ENCODE assay signal across 9 mouse cellular contexts in the genomic region with DNA sequence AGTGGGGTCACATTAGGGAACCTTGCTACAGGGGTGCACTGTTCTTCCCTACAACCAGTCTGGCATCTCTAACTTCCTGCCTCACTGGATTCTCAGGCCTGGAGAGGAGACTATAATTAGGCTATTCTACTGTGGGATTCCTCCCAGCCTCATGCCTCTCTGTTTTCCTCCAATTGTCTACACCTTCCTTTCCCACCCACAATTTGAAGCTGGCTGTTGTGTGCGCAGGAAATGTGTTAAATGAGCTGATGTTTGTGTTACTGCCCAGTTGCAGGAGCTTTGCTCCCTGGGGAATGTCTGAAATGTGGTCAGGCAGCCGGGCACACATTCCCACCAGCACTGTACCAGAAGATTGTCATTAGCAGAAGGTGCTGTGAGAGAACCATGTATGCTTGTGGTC.
DNase-seq lines count a peak whose midpoint lies in the region; ATAC-seq and TF ChIP-seq lines count a peak whose summit lies in the region.
"Had no signal": no experiment of that assay in that cellular context is flagged by ENCODE, and none has a peak within 500 bp of the region (broad histone marks: within the 10 kb centered on the region; RNA-seq: fewer than 3 reads in every experiment).

No protein-coding gene starts in this region.

- H3K4me1 ChIP-seq in heart, adult 2 months (ENCODE audit: control insufficient read depth, insufficient read depth, low read length) = peaks cover 25% of the 10 kb centered on the region
- H3K4me1 ChIP-seq in kidney, embryonic 15.5 days = peaks cover 29% of the 10 kb centered on the region
- H3K4me1 ChIP-seq: neural tube, embryonic 12.5 days had no signal

- no peaks in the 10 kb centered on the region for H3K27me3 ChIP-seq in heart, adult 2 months (ENCODE audit: control insufficient read depth, insufficient read depth, low read length)
- no peaks in the 10 kb centered on the region for H3K27me3 ChIP-seq in kidney, embryonic 15.5 days
- H3K27me3 ChIP-seq: neural tube, embryonic 12.5 days had no signal

- no peak for TF ChIP-seq CTCF in heart, adult 2 months (IDR thresholded peaks at IDR 0.05)

- no peak overlapping the region for H3K9ac ChIP-seq in heart, adult 2 months (ENCODE audit: low read depth, low read length)
- H3K9ac ChIP-seq in kidney, embryonic 15.5 days = no peak overlapping the region
- H3K9ac ChIP-seq: neural tube, embryonic 12.5 days had no signal

- peak overlapping the region; percentile 93 for H3K27ac ChIP-seq in heart, adult 2 months
- peak overlapping the region; percentile 83 for H3K27ac ChIP-seq in kidney, embryonic 15.5 days
- H3K27ac ChIP-seq: neural tube, embryonic 12.5 days had no signal

- no peak for ATAC-seq in kidney, embryonic 15.5 days (replicated peaks; ENCODE audit: low FRiP score)

- no peaks in the 10 kb centered on the region; the same call in 1 of the 2 replicates for H3K36me3 ChIP-seq in heart, adult 2 months (ENCODE audit: control insufficient read depth, insufficient read depth, low read length)
- H3K36me3 ChIP-seq in kidney, embryonic 15.5 days = no peaks in the 10 kb centered on the region
- H3K36me3 ChIP-seq: neural tube, embryonic 12.5 days had no signal

- no peak overlapping the region for H3K4me3 ChIP-seq in heart, adult 2 months
- no peak overlapping the region for H3K4me3 ChIP-seq in kidney, embryonic 15.5 days (replicated peaks)
- H3K4me3 ChIP-seq: neural tube, embryonic 12.5 days had no signal

- H3K4me2 ChIP-seq in kidney, embryonic 15.5 days = no peak overlapping the region
- H3K4me2 ChIP-seq: neural tube, embryonic 12.5 days had no signal

- intact Hi-C loops in gastrocnemius, postnatal 14 days (cut with DNase I; ENCODE audit: low total_unique reads) = no loop called here
- intact Hi-C loops in heart, adult 2 months (cut with DNase I) = loop anchor here (1.0 to 10.0 kb wide), 4 partner anchors 74 to 276 kb away; no protein-coding TSS in a partner anchor

- DNase-seq in gastrocnemius, adult 18-20 months (ENCODE audit: low spot score) = peak; percentile 15
- no peak for DNase-seq in gastrocnemius, postnatal 14 days
- peak; percentile 50 to 74 for DNase-seq in heart, adult 2 months
- DNase-seq in lung, postnatal 36 days = peak; percentile 76
- no peak for DNase-seq in frontal cortex, postnatal 36 days (ENCODE audit: low spot score in 2 of 2)
- no peak for DNase-seq in right cerebral cortex, postnatal 10 days (ENCODE audit: low spot score in 2 of 2)
- no peak for DNase-seq in frontal cortex, postnatal 10 days (ENCODE audit: low spot score in 2 of 2)

- H3K9me3 ChIP-seq in kidney, embryonic 15.5 days (replicated peaks) = no peaks in the 10 kb centered on the region
- H3K9me3 ChIP-seq: neural tube, embryonic 12.5 days had no signal

- TF ChIP-seq POLR2A in heart, adult 2 months (IDR thresholded peaks at IDR 0.05; ENCODE audit: insufficient read depth, low read depth, low read length) = peak; percentile 74; the same call in 1 of the 2 replicates

- WGBS in heart, adult 2 months = 42% methylated on average over 2 of the region's 2 CpGs
- 19% methylated on average over 2 of the region's 2 CpGs for WGBS in kidney, embryonic 15.5 days

- no peaks in the 10 kb centered on the region for H3K79me2 ChIP-seq in heart, adult 2 months (replicated peaks; ENCODE audit: control insufficient read depth, insufficient read depth, low read length)

- peak; percentile 93 for TF ChIP-seq EP300 in heart, adult 2 months (IDR thresholded peaks at IDR 0.05; ENCODE audit: insufficient read depth, low read depth, low read length)

Comparison
In these comparisons a context has a peak if more than half of its experiments do, and no peak if none do; other contexts are left out.
1. DNase-seq: peak in gastrocnemius, adult 18-20 months (single experiment), heart, adult 2 months (2 of 2) and lung, postnatal 36 days (single experiment); none in gastrocnemius, postnatal 14 days (single experiment), frontal cortex, postnatal 36 days (0 of 2), right cerebral cortex, postnatal 10 days (0 of 2) and frontal cortex, postnatal 10 days (0 of 2).